Comparison of ENCODE assay signal across 20 mouse cellular contexts in the genomic region with DNA sequence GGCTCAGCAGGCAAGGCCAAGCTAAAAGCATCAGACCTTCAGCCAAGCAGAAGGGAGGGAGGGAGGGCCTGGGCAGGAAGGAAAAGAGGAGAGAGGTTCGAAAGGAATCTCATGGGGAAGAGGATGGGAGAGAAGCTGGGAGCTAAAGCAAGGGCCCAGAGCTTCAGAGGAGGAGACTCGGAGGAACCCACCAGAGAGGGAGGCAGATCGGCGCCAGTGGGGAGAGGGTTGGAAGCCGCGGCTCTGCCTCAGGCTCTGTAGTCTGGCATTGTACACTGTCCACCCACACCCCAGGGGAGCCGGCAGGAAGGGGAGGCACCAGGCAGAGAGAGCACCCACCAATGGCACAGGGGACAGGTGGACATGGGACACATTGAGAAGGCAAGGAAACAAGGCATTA.
DNase-seq lines count a peak whose midpoint lies in the region; ATAC-seq and TF ChIP-seq lines count a peak whose summit lies in the region.
"Had no signal": no experiment of that assay in that cellular context is flagged by ENCODE, and none has a peak within 500 bp of the region (broad histone marks: within the 10 kb centered on the region; RNA-seq: fewer than 3 reads in every experiment).

No protein-coding gene starts in this region.

- 61% methylated on average over 7 of the region's 7 CpGs for WGBS in heart, embryonic 13.5 days

- no peak overlapping the region for H3K4me2 ChIP-seq in heart, embryonic 13.5 days
- H3K4me2 ChIP-seq: embryonic facial prominence, embryonic 13.5 days; forebrain, embryonic 12.5 days; hindbrain, embryonic 14.5 days; intestine, embryonic 15.5 days had no signal

- H3K4me1 ChIP-seq in heart, embryonic 13.5 days, result peaks cover 99% of the 10 kb centered on the region
- H3K4me1 ChIP-seq in testis, adult 2 months (ENCODE audit: control insufficient read depth, insufficient read depth, low read length), result peaks cover 17% of the 10 kb centered on the region

- no peak for DNase-seq in gastrocnemius, adult 2 months
- no peak for DNase-seq in gastrocnemius, postnatal 36 days
- no peak for DNase-seq in heart, postnatal 36 days
- DNase-seq in testis, postnatal 14 days (ENCODE audit: low spot score), result no peak
- DNase-seq in right cerebral cortex, postnatal 25 days, result no peak
- DNase-seq: B cell, adult 2 months; cerebellum, adult 11-12 months; cerebellum, adult 9-10 months; cerebellum, postnatal 25 days; gastrocnemius, postnatal 14 days; kidney, adult 18-20 months had no signal

- no peak for TF ChIP-seq CTCF in gastrocnemius, adult 2 months (IDR thresholded peaks at IDR 0.05)
- TF ChIP-seq CTCF in testis, adult 2 months (IDR thresholded peaks at IDR 0.05; ENCODE audit: control insufficient read depth, insufficient read depth, insufficient replicate concordance, low read depth, low read length), result no peak

- peak overlapping the region; percentile 90 for H3K27ac ChIP-seq in gastrocnemius, adult 2 months
- no peak overlapping the region for H3K27ac ChIP-seq in heart, embryonic 13.5 days (replicated peaks)
- H3K27ac ChIP-seq in testis, adult 2 months (ENCODE audit: control insufficient read depth, insufficient read depth, low read depth, low read length), result no peak overlapping the region
- H3K27ac ChIP-seq: embryonic facial prominence, embryonic 13.5 days; forebrain, embryonic 12.5 days; hindbrain, embryonic 14.5 days; intestine, embryonic 15.5 days had no signal

- peaks cover 69% of the 10 kb centered on the region for H3K36me3 ChIP-seq in heart, embryonic 13.5 days
- H3K36me3 ChIP-seq in testis, adult 2 months (ENCODE audit: control insufficient read depth, insufficient read depth, low read length), result no peaks in the 10 kb centered on the region
- H3K36me3 ChIP-seq: forebrain, embryonic 12.5 days; G1E; intestine, embryonic 15.5 days had no signal

- no peak overlapping the region; the same call in 1 of the 2 replicates for H3K4me3 ChIP-seq in gastrocnemius, adult 2 months
- no peak overlapping the region for H3K4me3 ChIP-seq in heart, embryonic 13.5 days
- H3K4me3 ChIP-seq in testis, adult 2 months (ENCODE audit: control insufficient read depth, low read depth, low read length), result peak overlapping the region; percentile 80
- H3K4me3 ChIP-seq: embryonic facial prominence, embryonic 13.5 days; forebrain, embryonic 12.5 days; hindbrain, embryonic 10.5 days; intestine, embryonic 15.5 days had no signal

- intact Hi-C loops in gastrocnemius, adult 2 months (cut with DNase I), result no loop called here
- intact Hi-C loops in gastrocnemius, postnatal 36 days (cut with DNase I), result no loop called here
- intact Hi-C loops in heart, postnatal 36 days (cut with DNase I), result no loop called here

- H3K9me3 ChIP-seq in heart, embryonic 13.5 days, result no peaks in the 10 kb centered on the region
- H3K9me3 ChIP-seq: embryonic facial prominence, embryonic 13.5 days; forebrain, embryonic 12.5 days; G1E; hindbrain, embryonic 10.5 days; intestine, embryonic 15.5 days had no signal

- ATAC-seq in heart, embryonic 13.5 days (ENCODE audit: extremely low read depth, insufficient number of reproducible peaks, low FRiP score, low TSS enrichment), result no peak
- ATAC-seq: forebrain, embryonic 16.5 days; intestine, embryonic 15.5 days had no signal

- no peak for TF ChIP-seq POLR2A in testis, adult 2 months (IDR thresholded peaks at IDR 0.05; ENCODE audit: control insufficient read depth, low read depth, low read length)

- H3K27me3 ChIP-seq in heart, embryonic 13.5 days (replicated peaks), result no peaks in the 10 kb centered on the region
- no peaks in the 10 kb centered on the region for H3K27me3 ChIP-seq in testis, adult 2 months (ENCODE audit: control insufficient read depth, insufficient read depth, low read length)
- H3K27me3 ChIP-seq: embryonic facial prominence, embryonic 13.5 days; forebrain, embryonic 12.5 days; intestine, embryonic 15.5 days had no signal

- peak overlapping the region; percentile 47; the same call in 1 of the 2 replicates for H3K9ac ChIP-seq in heart, embryonic 13.5 days
- H3K9ac ChIP-seq: embryonic facial prominence, embryonic 13.5 days; forebrain, embryonic 12.5 days; hindbrain, embryonic 14.5 days; intestine, embryonic 15.5 days had no signal
